Mouse (Mus musculus): ENCODE data around the gene Zbtb41.

GRCm38 (mm10) chr1:139405766-139406165 is 16.3 kb upstream of the Zbtb41 start:
- TF ChIP-seq CTCF (IDR thresholded peaks at IDR 0.05; ENCODE audit: borderline replicate concordance, insufficient read depth, low read depth, low read length) (no peak), POLR2A (IDR thresholded peaks at IDR 0.05; ENCODE audit: borderline replicate concordance, insufficient read depth, low read length) (no peak)
